Mouse (Mus musculus) adrenal gland, postnatal 36 days (tissue): ENCODE data around the gene Efr3b. TPM values are rescaled to one million over a fixed set of nuclear protein-coding genes. Genes with fewer than 3 reads are reported as not detected.

Experiments used
- total RNA-seq, 2 experiments: library from RNA; stranded (reverse); gene quantifications; 2 replicates each; pipeline ENCODE4 v1.2.3; 2021

The Efr3b gene
- total RNA-seq, 2 experiments from 2014 or later = 1.9 to 5.1 TPM

Other genes starting within 250 kb of the Efr3b start
- 10 to 100 TPM; 51.6 to 52.4 TPM for gene Dnmt3a, start 232.9 kb downstream of the Efr3b start, total RNA-seq
- 1 to 10 TPM; 1.2 to 1.3 TPM for gene Pomc, start 84.0 kb downstream of the Efr3b start, total RNA-seq
- 1 to 10 TPM; 4.9 to 5.5 TPM for gene Dnajc27, start 43.7 kb upstream of the Efr3b start, total RNA-seq
- gene Adcy3, start 94.2 kb upstream of the Efr3b start, total RNA-seq = 10 to 100 TPM; 27.4 to 47.1 TPM
- gene Ptrhd1, start 195.1 kb upstream of the Efr3b start, total RNA-seq = 1 to 10 TPM; 7.3 to 8.3 TPM
- gene Cenpo, start 195.4 kb upstream of the Efr3b start, total RNA-seq = 1 to 10 TPM; 8.1 to 8.7 TPM